Mouse (Mus musculus): ENCODE results near the gene Chmp1a. TPM values are rescaled to one million over a fixed set of nuclear protein-coding genes. Genes with fewer than 3 reads are reported as not detected.

The Chmp1a gene
- polyA plus RNA-seq (2015; fragmentation: Nextera tagmentation; extraction: Ambion mirVana): 135 and 154 TPM in 2 replicates

GRCm38 (mm10) chr8:123212321-123213117, at the start of gene Chmp1a, which contains the start of gene Spata33:
Chmp1a (minus strand) TSS chr8:123212763.
Spata33 (plus strand) TSS chr8:123212832.

GRCm38 (mm10) chr8:123254099-123254885, 41.7 kb upstream of the Chmp1a start, which contains the start of the genes Zfp276 and Vps9d1:
Zfp276 (plus strand) TSS chr8:123254195.
Vps9d1 (minus strand) TSS chr8:123254348.

GRCm38 (mm10) chr8:123235520-123236497, 23.2 kb upstream of the Chmp1a start, which contains the start of gene Spata2l:
Spata2l (minus strand) TSS chr8:123236233.

GRCm38 (mm10) chr8:123224278-123225266, 12.0 kb upstream of the Chmp1a start, which contains the start of gene Cdk10:
Cdk10 (plus strand) TSS chr8:123224842.

GRCm38 (mm10) chr8:123185566-123186409, 26.8 kb downstream of the Chmp1a start, which contains the start of gene Dpep1:
Dpep1 (plus strand) TSS chr8:123186242.

GRCm38 (mm10) chr8:123157888-123158465, 54.6 kb downstream of the Chmp1a start, which contains the start of gene Sult5a1:
Sult5a1 (minus strand) TSS chr8:123158315.

Other genes starting within 250 kb of the Chmp1a start
- 49.6 and 63.9 TPM in 2 replicates for gene Ankrd11, start 170.5 kb downstream of the Chmp1a start, polyA plus RNA-seq (2015; fragmentation: Nextera tagmentation; extraction: Ambion mirVana)
- gene Spg7, start 149.8 kb downstream of the Chmp1a start, polyA plus RNA-seq (2015; fragmentation: Nextera tagmentation; extraction: Ambion mirVana): 30.4 and 53.2 TPM in 2 replicates
- gene Rpl13, start 110.4 kb downstream of the Chmp1a start, polyA plus RNA-seq (2015; fragmentation: Nextera tagmentation; extraction: Ambion mirVana): 1,556 and 1,800 TPM in 2 replicates
- gene Cpne7, start 95.4 kb downstream of the Chmp1a start, polyA plus RNA-seq (2015; fragmentation: Nextera tagmentation; extraction: Ambion mirVana): 1.9 and 2.1 TPM in 2 replicates
- gene Sult5a1, start 54.4 kb downstream of the Chmp1a start, polyA plus RNA-seq (2015; fragmentation: Nextera tagmentation; extraction: Ambion mirVana): 32.0 and 64.8 TPM in 2 replicates
- gene Dpep1, start 26.5 kb downstream of the Chmp1a start, polyA plus RNA-seq (2015; fragmentation: Nextera tagmentation; extraction: Ambion mirVana): 39.7 and 90.2 TPM in 2 replicates
- 4.3 and 5.1 TPM in 2 replicates for gene Spata33, start 69 bp upstream of the Chmp1a start, polyA plus RNA-seq (2015; fragmentation: Nextera tagmentation; extraction: Ambion mirVana)
- gene Cdk10, start 12.1 kb upstream of the Chmp1a start, polyA plus RNA-seq (2015; fragmentation: Nextera tagmentation; extraction: Ambion mirVana): 27.2 and 30.8 TPM in 2 replicates
- 3.3 and 8.4 TPM in 2 replicates for gene Spata2l, start 23.5 kb upstream of the Chmp1a start, polyA plus RNA-seq (2015; fragmentation: Nextera tagmentation; extraction: Ambion mirVana)
- 11.6 and 13.3 TPM in 2 replicates for gene Zfp276, start 41.4 kb upstream of the Chmp1a start, polyA plus RNA-seq (2015; fragmentation: Nextera tagmentation; extraction: Ambion mirVana)
- gene Vps9d1, start 41.6 kb upstream of the Chmp1a start, polyA plus RNA-seq (2015; fragmentation: Nextera tagmentation; extraction: Ambion mirVana): 17.0 and 18.7 TPM in 2 replicates
- 5.5 and 11.5 TPM in 2 replicates for gene Fanca, start 105.8 kb upstream of the Chmp1a start, polyA plus RNA-seq (2015; fragmentation: Nextera tagmentation; extraction: Ambion mirVana)
- gene Spire2, start 120.0 kb upstream of the Chmp1a start, polyA plus RNA-seq (2015; fragmentation: Nextera tagmentation; extraction: Ambion mirVana): 4.2 and 6.7 TPM in 2 replicates
- gene Tcf25, start 161.0 kb upstream of the Chmp1a start, polyA plus RNA-seq (2015; fragmentation: Nextera tagmentation; extraction: Ambion mirVana): 127 and 188 TPM in 2 replicates
- gene Mc1r, start 194.3 kb upstream of the Chmp1a start, polyA plus RNA-seq (2015; fragmentation: Nextera tagmentation; extraction: Ambion mirVana): 0.05 TPM in 1 of 2 replicates, not detected in the other
- 93.9 and 334 TPM in 2 replicates for gene Tubb3, start 198.7 kb upstream of the Chmp1a start, polyA plus RNA-seq (2015; fragmentation: Nextera tagmentation; extraction: Ambion mirVana)
- gene Def8, start 210.8 kb upstream of the Chmp1a start, polyA plus RNA-seq (2015; fragmentation: Nextera tagmentation; extraction: Ambion mirVana): 21.8 and 22.2 TPM in 2 replicates

Measured in adrenal gland, postnatal 0 days (tissue).